Mouse (Mus musculus): ENCODE measurements around the gene Gm3646. TPM values are rescaled to one million over a fixed set of nuclear protein-coding genes. Genes with fewer than 3 reads are reported as not detected.

Gene Gm3646
- not detected in 2 replicates for polyA plus RNA-seq (2015; fragmentation: Nextera tagmentation; extraction: Ambion mirVana)

DNA sequence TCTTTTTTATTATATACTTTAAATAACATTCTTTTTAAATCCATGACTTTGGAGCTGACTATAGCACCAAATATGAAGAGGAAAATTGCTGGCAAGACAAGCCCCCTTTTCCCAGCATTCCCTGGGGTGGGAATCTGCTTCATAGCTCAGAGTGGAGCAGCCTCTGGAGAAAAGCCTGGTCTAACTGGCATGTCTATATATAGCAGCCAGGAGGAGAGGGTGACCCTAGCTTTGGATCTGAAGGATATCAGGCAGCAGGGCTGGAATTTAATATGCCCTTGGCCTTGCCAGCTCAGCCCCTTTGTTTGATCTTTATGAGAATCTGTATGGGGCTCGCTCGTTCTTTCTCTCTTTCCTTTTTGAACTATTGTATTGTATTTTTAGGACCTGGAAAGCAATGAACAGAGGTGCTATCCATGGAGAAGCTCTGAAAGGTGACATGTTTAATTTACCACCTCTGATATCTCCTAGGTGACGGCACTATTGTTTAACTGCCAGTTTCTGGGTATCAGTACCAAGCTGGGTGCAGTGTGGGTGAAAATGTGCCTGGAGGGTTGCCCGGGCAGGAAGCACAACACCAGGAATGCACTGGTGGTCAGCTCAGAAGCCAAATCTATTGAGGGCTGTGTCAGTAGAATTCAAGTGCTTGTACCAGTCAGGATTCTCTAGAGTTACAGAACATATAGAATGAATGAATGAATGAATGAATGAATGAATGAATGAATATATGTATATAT lies at the start of gene Gm3646:
Gm3646 (minus strand) TSS at position 90 of the 737 bp plus-strand sequence.
- WGBS, result 79% methylated on average over 4 of the region's 4 CpGs
- no peaks in the 10 kb centered on the region for H3K9me3 ChIP-seq
- H3K4me2 ChIP-seq (replicated peaks), result no peak within 1 kb of the TSS
- H3K4me1 ChIP-seq (replicated peaks), result no peaks in the 10 kb centered on the region
- no peaks in the 10 kb centered on the region for H3K36me3 ChIP-seq
- H3K27me3 ChIP-seq, result no peaks in the 10 kb centered on the region
- no peak within 1 kb of the TSS for H3K4me3 ChIP-seq (replicated peaks)
- H3K27ac ChIP-seq, result no peak within 1 kb of the TSS
- H3K9ac ChIP-seq (replicated peaks), result no peak within 1 kb of the TSS
- no peak for ATAC-seq

DNA sequence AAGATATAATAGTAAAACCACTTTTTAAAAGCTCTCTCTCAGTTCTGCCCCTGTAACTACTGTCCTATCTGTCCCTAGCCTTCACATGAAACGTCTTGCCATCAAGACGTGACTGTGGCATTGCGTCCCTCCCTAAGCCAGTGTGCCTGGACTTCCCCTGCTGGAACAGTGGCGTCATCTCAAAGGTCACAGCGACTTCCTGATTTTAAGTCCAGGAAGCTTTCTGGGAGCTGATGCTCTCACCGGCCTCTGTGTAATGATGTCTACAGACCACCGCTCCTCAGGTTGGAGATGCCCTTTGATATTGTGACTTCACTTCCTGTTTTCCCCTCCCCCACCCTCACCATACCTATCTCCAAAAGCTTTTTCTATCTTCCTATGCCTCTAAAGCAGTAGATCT lies 41.9 kb upstream of the Gm3646 start:
- Histone ChIP-seq H3K4me3 (replicated peaks) (no peak overlapping the region), H3K27me3 (no peaks in the 10 kb centered on the region), H3K36me3 (no peaks in the 10 kb centered on the region), H3K4me1 (replicated peaks) (0 out of 2 replicates have a peak, but pooled peaks cover 4% of the 10 kb centered on the region), H3K9me3 (no peaks in the 10 kb centered on the region), H3K4me2 (replicated peaks) (no peak overlapping the region), H3K27ac (no peak overlapping the region), H3K9ac (replicated peaks) (no peak overlapping the region)
- WGBS, result 88% methylated on average over 7 of the region's 7 CpGs
- ATAC-seq, result no peak

DNA sequence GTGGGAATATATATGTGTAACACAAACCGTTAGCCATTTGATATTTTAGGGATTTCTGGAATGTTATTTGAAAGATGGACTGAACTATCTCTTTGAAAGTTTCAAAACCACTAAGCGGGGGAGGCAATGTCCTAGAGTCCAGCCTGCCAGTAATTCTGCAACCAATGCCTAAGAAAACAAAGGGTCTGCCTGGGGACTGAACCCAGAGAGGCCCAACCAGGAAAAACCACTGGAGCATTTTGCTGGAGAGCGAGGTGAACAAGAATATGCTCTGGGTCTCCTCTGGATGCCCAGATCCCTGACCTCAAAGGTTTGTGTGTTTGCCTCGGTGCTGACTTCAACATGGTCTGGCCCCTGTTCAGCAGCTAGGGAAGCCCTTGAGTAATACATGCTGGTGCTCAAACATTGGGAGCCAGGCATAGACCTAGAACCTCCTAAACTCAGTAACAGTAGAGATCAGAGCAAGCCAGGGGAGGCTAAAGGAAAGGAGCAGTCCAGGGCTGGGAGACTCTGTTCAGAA lies 41.0 kb upstream of the Gm3646 start:
- 78% methylated on average over 4 of the region's 4 CpGs for WGBS
- H3K4me2 ChIP-seq (replicated peaks), result no peak overlapping the region
- ATAC-seq, result no peak
- no peak overlapping the region for H3K9ac ChIP-seq (replicated peaks)
- H3K27me3 ChIP-seq, result no peaks in the 10 kb centered on the region
- H3K27ac ChIP-seq, result no peak overlapping the region
- H3K4me1 ChIP-seq (replicated peaks), result 0 out of 2 replicates have a peak, but pooled peaks cover 4% of the 10 kb centered on the region
- H3K9me3 ChIP-seq, result no peaks in the 10 kb centered on the region
- no peaks in the 10 kb centered on the region for H3K36me3 ChIP-seq
- no peak overlapping the region for H3K4me3 ChIP-seq (replicated peaks)

DNA sequence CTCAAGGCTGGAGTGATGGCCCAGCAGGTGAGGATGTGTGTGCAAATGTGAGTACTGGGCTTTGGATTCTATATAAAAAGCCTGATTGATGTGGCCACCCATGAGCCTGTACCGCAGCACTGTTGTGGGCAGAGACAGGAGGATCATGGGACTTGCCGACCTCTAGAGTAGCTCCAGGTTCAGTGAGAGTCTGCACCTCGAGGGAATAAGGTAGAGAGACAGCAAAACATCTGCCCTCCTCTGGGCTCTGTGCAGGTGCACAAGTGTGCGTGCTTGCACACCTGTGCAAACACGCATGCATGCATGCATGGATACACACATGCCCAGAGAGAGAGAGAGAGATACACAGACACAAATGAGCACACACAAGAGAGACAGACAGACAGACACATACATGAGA lies 38.2 kb upstream of the Gm3646 start:
- no peaks in the 10 kb centered on the region for H3K36me3 ChIP-seq
- WGBS, result 75% methylated on average over 5 of the region's 5 CpGs
- no peak overlapping the region for H3K4me2 ChIP-seq (replicated peaks)

DNA sequence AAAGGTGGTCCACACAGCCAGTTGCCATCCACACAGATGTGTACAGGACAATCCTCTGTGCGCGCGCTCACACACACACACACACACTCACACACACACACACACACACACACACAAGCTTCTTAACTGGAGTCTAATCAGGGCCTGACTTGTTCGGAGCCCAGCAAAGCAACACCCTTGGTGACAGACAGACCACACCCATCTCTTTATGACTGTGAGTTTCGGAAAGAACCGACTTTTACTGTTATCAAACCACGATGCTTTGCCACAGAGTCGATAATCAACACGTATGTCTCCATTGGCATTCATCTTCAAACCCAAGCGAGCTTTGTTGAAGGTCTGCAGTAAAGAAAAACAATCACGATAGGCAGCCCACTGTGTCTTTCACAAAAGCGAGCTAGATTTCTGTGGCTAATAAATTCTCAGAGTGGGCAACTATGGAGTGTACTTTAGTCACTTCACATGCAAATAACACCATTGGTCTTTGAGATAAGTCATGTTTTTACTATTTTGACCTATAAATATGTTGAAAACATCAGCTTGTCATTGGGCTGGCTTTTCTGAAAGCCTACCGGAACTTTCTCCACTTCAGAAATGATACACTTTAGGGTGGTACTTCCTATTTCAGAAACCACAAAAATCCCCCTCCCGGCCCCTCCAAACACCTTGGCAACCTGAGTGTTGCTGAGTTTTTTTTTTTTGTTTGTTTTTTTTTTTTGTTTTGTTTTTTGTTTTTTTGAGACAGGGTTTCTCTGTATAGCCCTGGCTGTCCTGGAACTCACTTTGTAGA lies 37.3 kb upstream of the Gm3646 start:
- ATAC-seq, result no peak
- peaks cover 28% of the 10 kb centered on the region for H3K4me1 ChIP-seq (replicated peaks)
- no peak overlapping the region for H3K27ac ChIP-seq
- no peak overlapping the region for H3K4me2 ChIP-seq (replicated peaks)
- H3K36me3 ChIP-seq, result no peaks in the 10 kb centered on the region
- no peaks in the 10 kb centered on the region for H3K27me3 ChIP-seq
- H3K9me3 ChIP-seq, result no peaks in the 10 kb centered on the region
- no peak overlapping the region for H3K9ac ChIP-seq (replicated peaks)
- 91% methylated on average over 14 of the region's 14 CpGs for WGBS
- H3K4me3 ChIP-seq (replicated peaks), result no peak overlapping the region

More for the DNA sequence above, 38.2 kb upstream of the Gm3646 start:
- H3K9me3 ChIP-seq, result no peaks in the 10 kb centered on the region
- no peak for ATAC-seq
- no peak overlapping the region for H3K4me3 ChIP-seq (replicated peaks)
- no peaks in the 10 kb centered on the region for H3K27me3 ChIP-seq
- no peak overlapping the region for H3K27ac ChIP-seq
- H3K4me1 ChIP-seq (replicated peaks), result peaks cover 27% of the 10 kb centered on the region
- H3K9ac ChIP-seq (replicated peaks), result no peak overlapping the region

DNA sequence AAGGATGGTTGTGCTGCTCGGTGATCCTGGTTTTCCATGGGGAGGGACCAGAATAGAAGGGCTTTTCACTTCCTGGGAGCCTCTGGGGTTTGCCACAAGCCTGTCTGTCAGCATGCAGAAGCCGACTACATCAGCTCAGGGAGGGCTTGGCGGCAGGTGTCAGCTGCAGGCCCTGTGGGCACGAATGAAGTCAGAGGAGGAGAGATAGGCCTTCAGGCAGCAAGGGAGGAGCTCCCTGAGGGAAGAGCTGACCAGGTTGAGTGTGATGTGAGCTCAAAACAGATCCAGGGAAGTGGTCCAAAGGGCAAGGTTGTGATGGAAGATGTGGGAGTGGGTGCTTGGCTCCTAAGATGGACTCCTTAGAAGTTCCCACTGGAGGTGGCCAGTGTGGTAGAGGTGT lies 35.7 kb upstream of the Gm3646 start:
- no peak overlapping the region for H3K4me2 ChIP-seq (replicated peaks)
- H3K27ac ChIP-seq, result no peak overlapping the region
- no peak for ATAC-seq
- no peak overlapping the region for H3K4me3 ChIP-seq (replicated peaks)
- no peak overlapping the region for H3K9ac ChIP-seq (replicated peaks)
- peaks cover 28% of the 10 kb centered on the region for H3K4me1 ChIP-seq (replicated peaks)
- H3K27me3 ChIP-seq, result no peaks in the 10 kb centered on the region
- WGBS, result 58% methylated on average over 4 of the region's 4 CpGs
- no peaks in the 10 kb centered on the region for H3K36me3 ChIP-seq
- no peaks in the 10 kb centered on the region for H3K9me3 ChIP-seq

DNA sequence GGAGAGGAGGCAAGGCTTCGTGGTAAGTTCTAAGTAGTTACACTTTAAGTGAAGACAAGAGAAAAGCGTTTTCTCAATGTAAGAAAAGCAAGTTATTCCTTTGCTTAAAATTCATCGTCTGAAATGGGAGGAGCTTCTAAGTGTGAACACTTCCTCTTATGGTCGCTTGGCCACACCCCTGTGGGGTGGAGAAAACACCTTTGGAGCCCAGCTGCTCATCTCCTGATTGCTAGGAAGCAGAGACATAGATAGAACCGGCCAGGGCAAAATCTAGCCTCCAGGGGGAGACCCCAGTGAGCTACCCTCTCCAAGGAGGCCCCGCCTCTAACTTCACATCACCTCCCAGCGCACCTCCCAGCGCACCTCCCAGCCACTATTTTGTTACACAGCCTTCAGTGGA lies 34.7 kb upstream of the Gm3646 start:
- no peaks in the 10 kb centered on the region for H3K27me3 ChIP-seq

DNA sequence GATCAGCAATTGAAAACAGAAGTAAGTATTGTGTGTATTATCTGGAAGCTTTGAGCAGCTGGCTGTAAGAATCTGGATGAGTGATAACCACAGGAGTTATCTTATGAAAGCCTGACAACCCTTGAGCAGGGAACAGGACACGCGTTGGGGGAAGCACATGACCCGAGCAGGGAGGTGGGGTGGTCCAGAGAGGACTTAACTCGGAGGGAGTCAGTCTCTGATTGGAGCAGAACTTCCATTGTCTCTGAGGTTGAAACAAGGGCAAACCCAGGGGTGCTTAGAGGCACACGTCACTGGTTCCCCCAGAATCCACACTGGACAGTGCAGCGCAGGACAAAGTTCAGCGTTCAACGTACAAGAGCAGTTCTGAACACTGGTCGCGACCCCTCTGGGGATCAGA lies 34.1 kb upstream of the Gm3646 start:
- H3K4me1 ChIP-seq (replicated peaks), result peaks cover 28% of the 10 kb centered on the region
- no peak overlapping the region; the same call in 1 of the 2 replicates for H3K4me2 ChIP-seq (replicated peaks)
- peak; percentile 86 for ATAC-seq
- H3K36me3 ChIP-seq, result no peaks in the 10 kb centered on the region
- no peak overlapping the region for H3K4me3 ChIP-seq (replicated peaks)
- H3K27ac ChIP-seq, result peak overlapping the region; percentile 86
- 35% methylated on average over 10 of the region's 10 CpGs for WGBS
- no peaks in the 10 kb centered on the region for H3K9me3 ChIP-seq
- H3K9ac ChIP-seq (replicated peaks), result no peak overlapping the region
- no peaks in the 10 kb centered on the region for H3K27me3 ChIP-seq

More for the DNA sequence above, 34.7 kb upstream of the Gm3646 start:
- H3K36me3 ChIP-seq, result no peaks in the 10 kb centered on the region
- peaks cover 28% of the 10 kb centered on the region for H3K4me1 ChIP-seq (replicated peaks)
- no peak overlapping the region for H3K4me2 ChIP-seq (replicated peaks)
- H3K9me3 ChIP-seq, result no peaks in the 10 kb centered on the region
- no peak for ATAC-seq
- peak overlapping the region; percentile 86 for H3K27ac ChIP-seq
- H3K9ac ChIP-seq (replicated peaks), result no peak overlapping the region
- 56% methylated on average over 8 of the region's 8 CpGs for WGBS
- no peak overlapping the region for H3K4me3 ChIP-seq (replicated peaks)

DNA sequence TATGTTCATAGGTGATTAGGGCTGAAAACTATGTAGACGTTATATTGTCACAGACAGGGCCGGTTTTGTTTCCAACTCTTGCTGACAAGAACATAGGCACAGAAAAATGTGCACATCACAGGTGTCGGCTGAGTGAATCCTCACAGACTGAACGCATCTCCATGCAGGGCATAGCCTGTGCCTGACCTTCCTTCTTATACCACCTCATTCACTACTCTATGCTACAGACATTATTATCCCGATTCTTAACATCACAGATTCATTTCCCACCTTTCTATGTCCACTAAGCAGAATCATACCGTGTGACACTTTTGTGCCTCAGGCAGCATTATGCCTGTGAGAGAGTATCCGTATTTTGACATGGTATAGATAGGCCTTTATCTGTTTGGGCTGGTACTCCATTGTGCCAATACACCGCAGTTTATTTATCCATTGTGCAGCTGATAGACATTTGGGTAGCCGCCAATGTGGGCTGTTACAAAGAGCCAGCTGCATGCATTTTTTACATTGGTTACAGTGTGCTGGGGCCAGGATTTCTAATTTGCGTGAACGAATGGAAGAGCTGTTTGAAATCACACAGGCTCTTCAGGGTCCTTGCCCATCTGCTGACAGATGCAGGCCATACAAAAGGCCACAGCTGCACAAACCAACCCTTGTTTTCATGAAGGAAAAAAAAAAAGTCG lies 33.5 kb upstream of the Gm3646 start:
- H3K4me1 ChIP-seq (replicated peaks), result peaks cover 27% of the 10 kb centered on the region
- no peaks in the 10 kb centered on the region for H3K36me3 ChIP-seq
- 34% methylated on average over 12 of the region's 12 CpGs for WGBS
- no peak overlapping the region for H3K4me3 ChIP-seq (replicated peaks)
- H3K9me3 ChIP-seq, result no peaks in the 10 kb centered on the region
- H3K27ac ChIP-seq, result peak overlapping the region; percentile 86
- no peak overlapping the region for H3K4me2 ChIP-seq (replicated peaks)
- H3K27me3 ChIP-seq, result no peaks in the 10 kb centered on the region
- H3K9ac ChIP-seq (replicated peaks), result 0 out of 2 replicates have a peak overlapping the region, but pooled peaks have one; percentile 32
- peak; percentile 95 for ATAC-seq

DNA sequence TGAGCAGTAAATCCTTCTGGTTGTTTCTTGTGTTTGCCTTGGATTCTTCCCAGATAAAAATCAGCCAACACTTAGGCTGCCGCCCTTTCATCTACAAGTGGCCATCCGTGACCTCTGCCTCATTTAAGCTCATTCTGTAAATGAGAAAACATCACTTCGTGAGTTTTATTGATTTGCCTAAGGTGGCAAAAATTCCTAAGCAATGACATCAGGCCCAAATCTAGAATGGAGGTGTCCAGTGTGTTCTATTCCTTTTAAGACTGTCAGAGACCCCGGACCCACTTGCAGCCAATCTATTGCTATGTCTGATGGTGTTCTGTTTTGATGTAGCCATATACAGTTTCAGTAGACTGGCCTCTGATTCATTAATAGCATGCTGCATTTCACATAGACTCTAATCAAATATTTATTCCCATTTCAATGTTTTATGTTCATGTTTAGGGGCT lies 26.5 kb upstream of the Gm3646 start:
- ATAC-seq, result no peak
- Histone ChIP-seq H3K27me3 (no peaks in the 10 kb centered on the region), H3K9me3 (no peaks in the 10 kb centered on the region)

DNA sequence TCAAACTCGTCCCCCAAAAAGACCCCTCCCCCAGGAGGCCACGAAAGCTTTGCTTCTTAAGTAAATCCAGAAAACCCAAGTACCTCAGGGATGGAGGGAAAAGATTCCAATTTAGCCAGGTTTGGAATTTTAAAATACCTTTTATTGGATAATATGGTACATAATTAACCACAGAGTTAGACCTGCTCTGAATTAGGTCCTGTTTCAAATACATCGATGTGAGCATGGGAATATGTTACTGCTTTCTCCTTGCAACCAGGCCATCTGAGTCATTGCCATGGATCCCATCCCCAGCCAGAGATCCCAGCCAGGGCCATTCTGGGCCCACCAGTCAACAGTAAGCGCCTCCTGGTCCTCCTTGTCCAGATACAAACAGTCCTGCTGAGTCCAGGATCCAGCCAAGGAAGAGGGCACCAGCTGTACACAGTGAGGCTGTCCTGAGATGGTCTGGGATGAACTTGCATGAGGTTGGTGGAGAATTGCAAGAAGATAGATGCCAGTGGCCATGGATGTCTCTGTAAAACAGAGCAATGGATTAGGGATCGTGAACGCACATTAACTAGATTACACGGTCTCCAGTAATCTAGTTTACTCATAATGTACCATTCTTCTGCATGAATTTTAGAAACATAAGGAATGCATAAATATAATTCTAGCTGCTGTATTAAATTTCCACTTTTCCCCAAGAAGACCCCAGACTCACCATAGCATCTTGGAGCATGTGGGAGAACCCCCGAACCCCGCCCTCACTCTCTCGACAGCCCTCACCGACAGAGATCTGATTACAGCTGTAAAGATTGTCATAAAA lies 25.9 kb upstream of the Gm3646 start:
- H3K9me3 ChIP-seq, result no peaks in the 10 kb centered on the region
- H3K27ac ChIP-seq, result no peak overlapping the region
- no peaks in the 10 kb centered on the region for H3K27me3 ChIP-seq
- ATAC-seq, result no peak
- H3K9ac ChIP-seq (replicated peaks), result no peak overlapping the region
- no peak overlapping the region for H3K4me3 ChIP-seq (replicated peaks)
- 0 out of 2 replicates have a peak, but pooled peaks cover 6% of the 10 kb centered on the region for H3K4me1 ChIP-seq (replicated peaks)
- no peaks in the 10 kb centered on the region for H3K36me3 ChIP-seq
- no peak overlapping the region for H3K4me2 ChIP-seq (replicated peaks)
- WGBS, result 87% methylated on average over 11 of the region's 11 CpGs

More for the DNA sequence above, 26.5 kb upstream of the Gm3646 start:
- no peak overlapping the region for H3K4me2 ChIP-seq (replicated peaks)
- 0 out of 2 replicates have a peak, but pooled peaks cover 6% of the 10 kb centered on the region for H3K4me1 ChIP-seq (replicated peaks)
- H3K27ac ChIP-seq, result no peak overlapping the region
- no peaks in the 10 kb centered on the region for H3K36me3 ChIP-seq
- WGBS, result 87% methylated on average over 4 of the region's 4 CpGs
- H3K4me3 ChIP-seq (replicated peaks), result no peak overlapping the region
- H3K9ac ChIP-seq (replicated peaks), result no peak overlapping the region
